Mouse (Mus musculus) gastrocnemius, adult 8-10 months (tissue): ENCODE results near the gene Twsg1. TPM values are rescaled to one million over a fixed set of nuclear protein-coding genes. Genes with fewer than 3 reads are reported as not detected.
A peak's percentile ranks its signal among the peaks of the same experiment; 100 is the strongest.
"Not testable (repeated sequence)": the region's sequence is repeated elsewhere in the genome, so short reads cannot be mapped to it uniquely, and the experiment has no call there.

Experiments
- DNase-seq, 2 experiments: peaks; one replicate each; pipeline ENCODE4 v3.0.0; 2022; ENCODE audit warnings: low spot score in 2 of 2
- total RNA-seq, 4 experiments: library from RNA; stranded (reverse); gene quantifications; 2 replicates each; pipeline ENCODE4 v1.2.4; 2022

The Twsg1 gene
- 10 to 100 TPM; 31.6 to 41.9 (median 38.2) TPM for total RNA-seq

- peak; percentile 93 to 95 for DNase-seq
Measured at GRCm38 (mm10) chr17:65950622-65951404, at the start of gene Twsg1. Gene Twsg1 (minus strand): TSS chr17:65951226.

- no peak for DNase-seq
Measured at GRCm38 (mm10) chr17:65988151-65988820, 37.3 kb upstream of the Twsg1 start.

GRCm38 (mm10) chr17:65976720-65977119 lies 25.7 kb upstream of the Twsg1 start:
- DNase-seq = not testable (repeated sequence)

GRCm38 (mm10) chr17:65967751-65968150 lies 16.7 kb upstream of the Twsg1 start:
- DNase-seq = no peak

- no peak for DNase-seq
Measured at GRCm38 (mm10) chr17:65962263-65962662, 11.2 kb upstream of the Twsg1 start.

- DNase-seq = no peak
Measured at GRCm38 (mm10) chr17:65961606-65962136, 10.6 kb upstream of the Twsg1 start.

GRCm38 (mm10) chr17:65959011-65959410 lies 8.0 kb upstream of the Twsg1 start:
- no peak for DNase-seq

- no peak for DNase-seq
Measured at GRCm38 (mm10) chr17:65958366-65958765, 7.3 kb upstream of the Twsg1 start.

GRCm38 (mm10) chr17:65957782-65958325 lies 6.8 kb upstream of the Twsg1 start:
- DNase-seq = no peak

GRCm38 (mm10) chr17:65956993-65957781 lies 6.2 kb upstream of the Twsg1 start:
- peak in 1 of 2 experiments; percentile 38 for DNase-seq

GRCm38 (mm10) chr17:65956140-65956539 lies 5.1 kb upstream of the Twsg1 start:
- DNase-seq = no peak

GRCm38 (mm10) chr17:65953959-65954358 lies 2.9 kb upstream of the Twsg1 start:
- no peak for DNase-seq

GRCm38 (mm10) chr17:65952083-65952482 lies 1.1 kb upstream of the Twsg1 start:
- DNase-seq = no peak

- DNase-seq = no peak
Measured at GRCm38 (mm10) chr17:65950183-65950582, 843 bp downstream of the Twsg1 start.

GRCm38 (mm10) chr17:65947307-65947706 lies 3.7 kb downstream of the Twsg1 start:
- DNase-seq = no peak

- DNase-seq = no peak
Measured at GRCm38 (mm10) chr17:65945420-65945819, 5.6 kb downstream of the Twsg1 start.

- no peak for DNase-seq
Measured at GRCm38 (mm10) chr17:65942394-65942793, 8.6 kb downstream of the Twsg1 start.

GRCm38 (mm10) chr17:65941275-65941674 lies 9.8 kb downstream of the Twsg1 start:
- no peak for DNase-seq

GRCm38 (mm10) chr17:65940221-65940620 lies 10.8 kb downstream of the Twsg1 start:
- DNase-seq = no peak

GRCm38 (mm10) chr17:65939461-65940192 lies 11.4 kb downstream of the Twsg1 start:
- no peak for DNase-seq

GRCm38 (mm10) chr17:65937671-65938070 lies 13.4 kb downstream of the Twsg1 start:
- no peak for DNase-seq
